Mouse (Mus musculus) T-helper 2 cell (primary cell): ENCODE measurements at regions not wholly inside any gene's neighbourhood (a gene's known extent, or its start where the extent isn't known, plus 50 kb on each side); places are given as distances from the start of the nearest gene placed in this dataset.

Experiments used
- in situ Hi-C: fragments of 300-600 bp; cut with MboI, MseI; formaldehyde crosslinking; loops from one replicate; pipeline ENCODE4 v1.15.1; 2025; ENCODE audit warnings: high pct_unique_total_duplicates

- in situ Hi-C loops = no loop called here
Measured at GRCm38 (mm10) chr4:95213026-95213425, 161.0 kb upstream of the Jun start.

GRCm38 (mm10) chr4:95214026-95214425 lies 162.0 kb upstream of the Jun start:
- in situ Hi-C loops = no loop called here

GRCm38 (mm10) chr4:95215187-95215586 lies 163.2 kb upstream of the Jun start:
- in situ Hi-C loops = no loop called here

GRCm38 (mm10) chr4:95230461-95230860 lies 178.4 kb upstream of the Jun start:
- in situ Hi-C loops = no loop called here

- in situ Hi-C loops = no loop called here
Measured at GRCm38 (mm10) chr4:95233034-95233433, 181.0 kb upstream of the Jun start.

- in situ Hi-C loops = no loop called here
Measured at GRCm38 (mm10) chr4:95234030-95234555, 182.1 kb upstream of the Jun start.

GRCm38 (mm10) chr4:95247977-95248376 lies 196.0 kb upstream of the Jun start:
- in situ Hi-C loops = no loop called here

- in situ Hi-C loops = no loop called here
Measured at GRCm38 (mm10) chr4:95249031-95249430, 197.0 kb upstream of the Jun start.

- in situ Hi-C loops = no loop called here
Measured at GRCm38 (mm10) chr4:95250083-95250482, 198.1 kb upstream of the Jun start.

GRCm38 (mm10) chr4:95269766-95270165 lies 217.7 kb upstream of the Jun start:
- in situ Hi-C loops = no loop called here

GRCm38 (mm10) chr4:95270389-95270788 lies 218.4 kb upstream of the Jun start:
- in situ Hi-C loops = no loop called here

- in situ Hi-C loops = no loop called here
Measured at GRCm38 (mm10) chr4:95276231-95276630, 224.2 kb upstream of the Jun start.

- in situ Hi-C loops = no loop called here
Measured at GRCm38 (mm10) chr4:95277989-95278713, 226.1 kb upstream of the Jun start.

GRCm38 (mm10) chr4:95278714-95279095 lies 226.7 kb upstream of the Jun start:
- in situ Hi-C loops = no loop called here

GRCm38 (mm10) chr4:95279200-95279599 lies 227.2 kb upstream of the Jun start:
- in situ Hi-C loops = no loop called here

GRCm38 (mm10) chr4:95282083-95282482 lies 230.1 kb upstream of the Jun start:
- in situ Hi-C loops = loop anchor here (10.0 kb wide), 1 partner anchor 1173 kb away; no protein-coding TSS in a partner anchor

GRCm38 (mm10) chr4:95283789-95284188 lies 231.8 kb upstream of the Jun start:
- in situ Hi-C loops = loop anchor here (10.0 kb wide), 1 partner anchor 1171 kb away; no protein-coding TSS in a partner anchor

GRCm38 (mm10) chr4:95284192-95284591 lies 232.2 kb upstream of the Jun start:
- in situ Hi-C loops = loop anchor here (10.0 kb wide), 1 partner anchor 1171 kb away; no protein-coding TSS in a partner anchor

GRCm38 (mm10) chr4:95284696-95285095 lies 232.7 kb upstream of the Jun start:
- in situ Hi-C loops = loop anchor here (10.0 kb wide), 1 partner anchor 1170 kb away; no protein-coding TSS in a partner anchor

- in situ Hi-C loops = no loop called here
Measured at GRCm38 (mm10) chr4:95290321-95290720, 238.3 kb upstream of the Jun start.

GRCm38 (mm10) chr4:95294110-95294509 lies 242.1 kb upstream of the Jun start:
- in situ Hi-C loops = no loop called here

- in situ Hi-C loops = no loop called here
Measured at GRCm38 (mm10) chr4:95301907-95302306, 249.9 kb upstream of the Jun start.

- in situ Hi-C loops = no loop called here
Measured at GRCm38 (mm10) chr4:95303337-95303736, 251.3 kb upstream of the Jun start.
